Mouse (Mus musculus) neural tube, embryonic 15.5 days (tissue): ENCODE measurements at regions not wholly inside any gene's neighbourhood (a gene's known extent, or its start where the extent isn't known, plus 50 kb on each side); places are given as distances from the start of the nearest gene placed in this dataset.

Source experiments
- ATAC-seq: fragments of 200-750 bp; cut with Nextera tagmentation; 2 replicates; pipeline ENCODE4 v1.8.0; 2017; ENCODE audit warnings: mild to moderate bottlenecking, moderate TSS enrichment, moderate library complexity; ENCODE audit not compliant: low FRiP score
- H3K27ac ChIP-seq: fragments of 300-500 bp; sonication (generic); replicated peaks from 2 replicates; pipeline ENCODE4 v1.5.1; 2015; ENCODE audit warnings: mild to moderate bottlenecking, inconsistent platforms
- H3K27me3 ChIP-seq: fragments of 300-500 bp; sonication (generic); replicated peaks from 2 replicates; pipeline ENCODE4 v1.6.1; 2015; ENCODE audit warnings: inconsistent platforms
- H3K36me3 ChIP-seq: fragments of 300-500 bp; sonication (generic); 2 replicates; pipeline ENCODE4 v1.6.1; 2015; ENCODE audit warnings: inconsistent platforms
- H3K4me1 ChIP-seq: fragments of 300-500 bp; sonication (generic); 2 replicates; pipeline ENCODE4 v1.6.1; 2015; ENCODE audit warnings: inconsistent platforms
- H3K4me2 ChIP-seq: fragments of 300-500 bp; sonication (generic); 2 replicates; pipeline ENCODE4 v1.6.1; 2015; ENCODE audit warnings: inconsistent platforms, mild to moderate bottlenecking, moderate library complexity
- H3K4me3 ChIP-seq: fragments of 300-500 bp; sonication (generic); replicated peaks from 2 replicates; pipeline ENCODE4 v1.5.1; 2015; ENCODE audit warnings: mild to moderate bottlenecking, inconsistent platforms
- H3K9ac ChIP-seq: fragments of 300-500 bp; sonication (generic); replicated peaks from 2 replicates; pipeline ENCODE4 v1.6.1; 2015; ENCODE audit warnings: mild to moderate bottlenecking, inconsistent platforms
- H3K9me3 ChIP-seq: fragments of 300-500 bp; sonication (generic); replicated peaks from 2 replicates; pipeline ENCODE4 v1.6.1; 2016; ENCODE audit warnings: inconsistent platforms
- WGBS: fragments of 180-500 bp; shearing (Covaris S2); methylation state at CpG from one replicate; pipeline ENCODE4 v1.1.7; 2015; ENCODE audit warnings: mixed read lengths; 5-methylcytosine and 5-hydroxymethylcytosine counted together

DNA sequence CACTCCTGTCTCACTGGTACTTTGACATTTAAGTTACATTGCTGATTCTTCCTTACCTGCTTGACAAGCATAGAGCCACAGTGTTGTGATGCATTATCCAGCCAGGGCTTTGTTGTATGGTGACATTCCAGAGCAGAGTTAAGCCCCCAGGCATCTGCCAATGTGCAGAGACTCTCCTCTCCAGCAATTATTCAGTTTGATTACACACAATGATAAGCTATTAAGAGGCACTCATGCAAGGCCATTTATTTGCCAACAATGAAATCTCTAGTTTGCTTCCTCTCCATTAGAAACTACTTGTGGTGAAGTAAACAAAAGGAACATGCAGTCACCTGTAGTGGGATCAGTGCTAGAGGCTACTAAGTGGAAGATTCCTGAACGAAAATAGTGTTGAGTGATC lies 444.7 kb upstream of the Nova1 start:
- Histone ChIP-seq H3K27ac (no peak overlapping the region; the same call in 1 of the 2 replicates), H3K27me3 (no peaks in the 10 kb centered on the region), H3K4me2 (no peak overlapping the region), H3K9me3 (no peaks in the 10 kb centered on the region), H3K36me3 (no peaks in the 10 kb centered on the region), H3K9ac (no peak overlapping the region), H3K4me1 (no peaks in the 10 kb centered on the region), H3K4me3 (no peak overlapping the region)
- no peak for ATAC-seq
- WGBS = 43% methylated on average over 1 of the region's 1 CpGs

DNA sequence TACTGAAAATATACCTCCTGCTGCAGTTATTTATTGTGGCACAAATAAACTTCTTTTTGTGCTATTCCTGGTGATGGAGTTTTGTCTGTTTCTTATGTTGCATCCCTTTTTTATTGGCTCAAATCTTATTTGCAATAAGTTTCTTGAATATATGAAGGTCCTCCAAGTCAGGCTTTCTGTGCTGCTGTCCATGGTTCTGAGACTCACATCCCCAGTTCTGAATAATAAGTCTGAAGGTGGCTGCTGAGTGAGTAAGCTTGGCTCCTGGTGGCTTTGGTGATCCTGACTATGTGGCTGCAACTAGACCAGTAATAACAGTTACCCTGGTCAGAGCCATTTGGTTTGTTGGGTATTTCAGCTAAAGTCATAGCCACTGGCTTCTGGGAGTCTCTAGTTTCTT lies 433.6 kb upstream of the Nova1 start:
- Histone ChIP-seq H3K4me3 (no peak overlapping the region), H3K4me2 (no peak overlapping the region), H3K36me3 (no peaks in the 10 kb centered on the region), H3K9ac (no peak overlapping the region), H3K4me1 (no peaks in the 10 kb centered on the region), H3K27ac (no peak overlapping the region), H3K9me3 (no peaks in the 10 kb centered on the region), H3K27me3 (no peaks in the 10 kb centered on the region)
- ATAC-seq = no peak

DNA sequence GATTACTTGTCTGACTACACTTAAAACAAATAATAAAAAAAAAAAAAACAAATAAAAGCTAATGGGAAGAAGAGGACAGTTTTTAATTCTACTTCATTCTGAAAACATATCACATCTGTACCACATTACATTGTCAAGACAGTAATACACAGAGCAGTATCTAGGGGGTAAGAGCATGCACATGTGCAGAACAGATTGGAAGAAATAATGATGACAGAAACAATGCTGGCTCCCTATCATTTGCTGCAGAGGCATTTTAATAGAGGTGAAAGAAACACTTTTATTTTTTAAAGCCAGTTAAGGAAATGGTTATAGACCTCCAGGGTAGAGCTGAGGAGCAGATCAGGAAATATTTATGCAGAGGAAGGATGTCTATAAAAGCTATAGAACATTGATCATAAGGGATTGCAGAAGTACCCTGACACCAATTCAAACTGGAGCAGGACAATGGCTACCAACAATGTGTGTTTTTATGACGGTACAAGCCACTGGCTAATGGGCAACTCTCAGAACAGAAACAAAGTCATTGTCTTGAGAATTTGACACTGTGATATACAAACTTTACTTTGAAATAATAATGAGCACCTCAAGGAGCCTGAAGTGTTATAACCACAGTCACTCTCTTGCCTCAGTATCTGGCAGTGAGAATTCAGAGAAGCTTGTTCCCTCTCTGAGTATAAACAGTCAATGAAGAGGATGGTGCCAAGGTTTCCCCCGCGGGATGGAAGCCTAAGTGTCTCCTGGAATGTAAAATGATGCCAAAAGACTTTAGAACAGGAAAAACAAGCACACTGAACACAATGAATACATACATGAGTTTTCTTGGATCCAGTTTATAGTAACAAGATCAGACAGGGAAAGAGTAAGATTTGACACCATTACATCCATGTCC lies 425.1 kb upstream of the Nova1 start:
- WGBS = 73% methylated on average over 3 of the region's 3 CpGs
- H3K4me2 ChIP-seq = no peak overlapping the region
- H3K9me3 ChIP-seq = no peaks in the 10 kb centered on the region
- no peak overlapping the region for H3K27ac ChIP-seq
- H3K4me3 ChIP-seq = no peak overlapping the region
- no peak overlapping the region for H3K9ac ChIP-seq
- ATAC-seq = no peak
- no peaks in the 10 kb centered on the region for H3K27me3 ChIP-seq
- H3K36me3 ChIP-seq = no peaks in the 10 kb centered on the region
- no peaks in the 10 kb centered on the region for H3K4me1 ChIP-seq

DNA sequence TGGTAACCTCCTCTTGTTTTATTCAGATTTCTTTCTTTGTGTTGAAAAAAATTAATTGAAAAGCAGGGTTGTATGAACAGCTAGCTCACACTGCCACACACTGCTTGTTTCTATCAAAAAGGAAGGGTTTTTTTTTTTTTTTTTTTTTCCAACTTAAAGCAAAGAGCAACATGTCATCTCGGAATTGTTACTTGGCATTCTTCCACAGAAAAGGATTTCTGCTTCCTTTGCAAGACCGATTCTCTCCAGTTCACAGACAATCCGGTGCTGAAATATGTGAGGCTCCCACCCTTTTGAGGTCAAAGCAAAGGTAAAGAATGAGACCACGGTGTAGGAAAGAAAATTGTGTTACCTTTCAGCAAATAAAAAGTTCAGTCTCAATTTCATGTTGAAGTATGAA lies 401.3 kb upstream of the Nova1 start:
- Histone ChIP-seq H3K4me2 (no peak overlapping the region), H3K36me3 (no peaks in the 10 kb centered on the region), H3K27me3 (no peaks in the 10 kb centered on the region), H3K9ac (no peak overlapping the region), H3K4me1 (no peaks in the 10 kb centered on the region), H3K9me3 (no peaks in the 10 kb centered on the region), H3K4me3 (no peak overlapping the region), H3K27ac (no peak overlapping the region)
- no peak for ATAC-seq
- 60% methylated on average over 4 of the region's 4 CpGs for WGBS

DNA sequence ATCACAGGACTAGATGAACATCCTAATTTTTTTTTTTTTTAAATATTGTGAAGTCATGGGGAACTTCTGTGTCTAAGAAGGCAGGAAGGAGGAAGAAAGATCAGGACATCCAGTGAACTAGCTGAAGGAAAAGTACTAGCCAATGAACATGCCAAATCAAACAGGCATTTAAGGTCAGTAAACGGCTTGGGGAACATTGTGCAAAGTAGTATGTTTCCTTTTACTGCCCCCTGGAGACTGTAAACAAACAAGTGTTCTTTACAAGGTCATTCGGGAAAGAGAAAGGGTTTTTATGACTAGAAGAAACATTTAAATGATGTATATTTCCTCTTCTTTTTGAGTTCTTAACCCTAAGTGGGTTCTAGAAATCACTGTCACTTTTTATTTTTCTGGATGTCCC lies 400.6 kb upstream of the Nova1 start:
- WGBS = 13% methylated on average over 2 of the region's 2 CpGs
- H3K4me2 ChIP-seq = no peak overlapping the region
- no peaks in the 10 kb centered on the region for H3K4me1 ChIP-seq
- ATAC-seq = no peak
- no peak overlapping the region for H3K4me3 ChIP-seq
- H3K9me3 ChIP-seq = no peaks in the 10 kb centered on the region
- H3K36me3 ChIP-seq = no peaks in the 10 kb centered on the region
- no peaks in the 10 kb centered on the region for H3K27me3 ChIP-seq
- no peak overlapping the region for H3K9ac ChIP-seq
- H3K27ac ChIP-seq = no peak overlapping the region

DNA sequence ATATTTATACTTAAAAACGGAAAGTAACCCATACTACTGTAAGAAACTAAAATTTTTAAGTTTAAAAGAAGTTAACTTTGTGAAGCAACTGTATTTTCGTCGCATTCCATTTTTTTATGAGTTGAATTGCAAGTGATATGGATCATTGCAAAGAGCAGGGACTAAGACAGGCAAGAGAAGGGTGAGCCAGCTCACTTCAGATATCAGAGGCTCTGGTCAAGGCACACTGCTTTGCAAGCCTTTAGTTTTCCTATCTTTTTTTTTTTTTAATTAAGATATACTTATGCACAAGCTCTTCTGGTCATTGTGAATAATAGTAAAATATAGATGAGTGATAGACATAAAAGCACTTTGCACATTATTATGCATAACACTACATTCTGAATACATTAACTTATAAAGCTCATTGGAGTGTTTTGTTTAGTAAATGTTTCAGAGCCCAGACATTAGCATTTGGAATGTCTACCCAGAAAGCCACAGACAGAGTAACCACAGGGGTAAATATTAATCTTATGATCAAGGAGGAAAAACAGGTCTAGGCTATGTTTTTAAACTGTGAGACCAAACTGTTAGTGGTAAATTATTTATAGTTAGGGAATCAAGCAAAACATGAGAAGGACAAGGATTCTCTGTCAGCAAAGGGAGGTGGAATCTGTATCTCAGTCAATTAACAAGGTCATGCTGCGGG lies 392.8 kb upstream of the Nova1 start:
- H3K36me3 ChIP-seq = no peaks in the 10 kb centered on the region
- no peaks in the 10 kb centered on the region for H3K4me1 ChIP-seq
- H3K27ac ChIP-seq = no peak overlapping the region
- no peak overlapping the region for H3K4me2 ChIP-seq
- ATAC-seq = no peak
- H3K9me3 ChIP-seq = no peaks in the 10 kb centered on the region
- 87% methylated on average over 4 of the region's 4 CpGs for WGBS
- H3K4me3 ChIP-seq = no peak overlapping the region
- no peak overlapping the region for H3K9ac ChIP-seq
- H3K27me3 ChIP-seq = no peaks in the 10 kb centered on the region

DNA sequence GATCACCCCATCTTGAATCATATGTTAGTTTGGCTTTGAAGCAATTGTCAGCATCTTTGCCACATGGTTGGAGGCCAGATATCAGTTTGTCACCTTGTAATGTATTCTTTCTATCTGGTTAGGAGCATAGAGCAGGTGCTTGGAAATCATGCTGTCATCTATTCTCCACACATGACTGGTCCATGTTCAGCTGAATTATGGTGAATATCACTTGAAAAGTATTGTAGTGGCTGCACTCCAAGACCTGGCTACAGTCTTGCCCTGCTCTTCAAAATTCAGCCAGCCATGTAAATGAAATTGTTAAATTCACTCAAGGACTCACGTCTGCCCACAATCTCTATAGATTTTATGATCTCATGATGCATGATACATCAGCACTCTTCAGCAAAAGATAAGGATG lies 384.2 kb upstream of the Nova1 start:
- Histone ChIP-seq H3K9ac (no peak overlapping the region), H3K9me3 (no peaks in the 10 kb centered on the region), H3K36me3 (no peaks in the 10 kb centered on the region), H3K27ac (no peak overlapping the region), H3K4me1 (no peaks in the 10 kb centered on the region), H3K4me2 (no peak overlapping the region), H3K4me3 (no peak overlapping the region), H3K27me3 (no peaks in the 10 kb centered on the region)
- no peak for ATAC-seq
- WGBS = 59% methylated on average over 1 of the region's 1 CpGs

DNA sequence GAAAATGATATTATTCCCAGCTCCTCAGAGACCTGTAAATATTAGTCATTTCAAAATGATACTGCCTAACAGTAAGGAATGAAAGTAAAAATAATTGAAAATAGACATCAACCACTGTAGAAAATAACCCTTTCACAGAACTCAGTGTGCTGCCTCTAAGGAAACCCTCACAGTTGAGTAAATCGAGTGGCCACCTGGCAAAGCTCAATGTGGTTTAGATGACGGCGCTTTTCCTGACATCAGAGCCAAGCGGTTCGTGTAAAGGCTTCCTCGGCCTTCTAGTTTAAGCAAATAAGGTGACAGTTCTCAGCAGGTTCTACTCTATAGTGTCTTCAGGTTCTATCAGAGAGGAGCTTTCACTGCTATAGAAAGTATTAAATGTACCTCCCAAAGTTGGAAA lies 379.9 kb upstream of the Nova1 start:
- Histone ChIP-seq H3K27ac (no peak overlapping the region), H3K9ac (no peak overlapping the region), H3K36me3 (no peaks in the 10 kb centered on the region), H3K4me3 (no peak overlapping the region), H3K4me2 (no peak overlapping the region), H3K27me3 (no peaks in the 10 kb centered on the region), H3K9me3 (no peaks in the 10 kb centered on the region), H3K4me1 (no peaks in the 10 kb centered on the region)
- WGBS = 82% methylated on average over 6 of the region's 6 CpGs
- ATAC-seq = no peak

DNA sequence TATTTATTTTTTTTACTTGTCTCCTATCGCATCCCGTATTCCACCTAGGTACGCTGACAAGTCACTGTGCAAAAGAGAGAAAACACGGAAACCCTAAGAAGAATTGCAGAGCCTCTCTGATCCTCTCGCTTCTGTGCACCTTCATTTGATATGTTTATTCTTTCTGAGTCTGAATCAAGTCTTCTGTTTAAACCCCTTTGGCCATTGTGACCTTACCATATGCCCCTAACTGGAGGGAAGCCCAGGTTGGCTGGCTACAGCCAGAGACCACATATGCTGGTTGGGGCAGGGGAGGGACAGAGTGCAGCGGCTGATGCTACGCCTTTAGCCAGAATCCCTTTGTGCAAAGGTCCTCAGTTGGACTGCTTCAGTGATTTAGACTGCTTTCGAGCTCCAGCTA lies 346.0 kb upstream of the Nova1 start:
- H3K9me3 ChIP-seq = no peaks in the 10 kb centered on the region
- H3K9ac ChIP-seq = no peak overlapping the region
- ATAC-seq = peak; percentile 55
- WGBS = 56% methylated on average over 8 of the region's 8 CpGs
- peak overlapping the region; percentile 76 for H3K27ac ChIP-seq
- H3K36me3 ChIP-seq = no peaks in the 10 kb centered on the region
- peak overlapping the region; percentile 18 for H3K4me3 ChIP-seq
- H3K27me3 ChIP-seq = no peaks in the 10 kb centered on the region
- H3K4me1 ChIP-seq = peaks cover 25% of the 10 kb centered on the region
- peak overlapping the region; percentile 48 for H3K4me2 ChIP-seq

DNA sequence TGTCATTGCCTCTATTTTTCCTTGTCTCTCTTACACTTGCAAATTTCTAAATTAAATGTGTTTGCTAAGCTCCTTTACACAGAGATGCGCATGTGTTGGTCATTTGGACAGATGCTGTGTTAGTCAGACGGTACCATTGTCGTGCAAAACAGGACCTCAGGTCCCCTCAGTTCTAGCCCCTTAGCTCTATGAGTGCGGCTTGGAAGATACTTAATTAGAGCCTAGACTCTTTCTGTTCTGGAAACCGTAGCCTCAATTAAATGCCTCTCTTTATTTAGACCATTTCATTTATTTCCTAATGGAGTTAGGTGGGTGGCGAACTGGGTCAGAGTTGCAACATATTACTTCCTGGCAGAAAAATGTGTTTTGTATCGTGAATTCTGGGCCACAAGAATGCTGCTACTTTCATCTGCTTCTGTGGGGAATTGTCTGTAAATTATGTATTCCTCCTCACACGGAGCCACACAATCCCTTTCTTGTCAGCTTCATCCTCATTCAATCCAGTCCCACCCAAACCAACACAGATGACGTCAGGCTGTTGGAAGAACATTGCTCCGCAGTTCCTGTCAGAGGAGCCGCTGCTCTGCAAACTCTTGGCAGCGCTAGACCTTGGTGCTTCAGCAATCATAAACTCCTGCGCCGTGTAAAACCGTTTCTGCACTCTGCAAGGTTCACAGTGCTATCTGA lies 345.4 kb upstream of the Nova1 start:
- WGBS = 16% methylated on average over 15 of the region's 15 CpGs
- Histone ChIP-seq H3K4me1 (peaks cover 25% of the 10 kb centered on the region), H3K36me3 (no peaks in the 10 kb centered on the region), H3K9me3 (no peaks in the 10 kb centered on the region), H3K27ac (peak overlapping the region; percentile 76), H3K27me3 (no peaks in the 10 kb centered on the region), H3K4me2 (peak overlapping the region; percentile 48), H3K9ac (no peak overlapping the region; the same call in 1 of the 2 replicates), H3K4me3 (peak overlapping the region; percentile 18)
- peak; percentile 89 for ATAC-seq

DNA sequence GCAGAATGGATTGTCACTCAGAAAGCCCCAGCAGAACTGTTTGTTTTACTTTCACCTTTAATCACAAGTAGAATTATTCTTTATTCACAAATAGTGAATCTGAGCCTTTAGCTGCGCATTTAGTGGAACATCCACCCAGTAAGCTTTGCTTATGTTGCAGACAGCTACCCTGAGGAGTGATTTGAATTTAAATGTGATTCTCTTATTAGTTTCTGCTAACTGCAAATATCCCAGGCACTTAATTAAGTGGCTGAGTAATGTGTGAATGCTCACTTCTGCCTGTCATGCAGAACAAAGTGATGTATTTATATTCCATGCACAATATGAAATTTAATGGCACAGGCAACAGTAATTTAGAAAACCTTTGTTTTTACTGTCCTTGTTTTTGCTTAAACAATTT lies 344.4 kb upstream of the Nova1 start:
- Histone ChIP-seq H3K4me3 (0 out of 2 replicates have a peak overlapping the region, but pooled peaks have one; percentile 2), H3K9ac (no peak overlapping the region), H3K27me3 (no peaks in the 10 kb centered on the region), H3K27ac (peak overlapping the region; percentile 77), H3K4me2 (peak overlapping the region; percentile 47), H3K4me1 (peaks cover 25% of the 10 kb centered on the region), H3K36me3 (no peaks in the 10 kb centered on the region), H3K9me3 (no peaks in the 10 kb centered on the region)
- ATAC-seq = peak; percentile 33
- 9% methylated on average over 1 of the region's 1 CpGs for WGBS
